Comparison of ENCODE assay signal across 7 mouse cellular contexts in the genomic region with DNA sequence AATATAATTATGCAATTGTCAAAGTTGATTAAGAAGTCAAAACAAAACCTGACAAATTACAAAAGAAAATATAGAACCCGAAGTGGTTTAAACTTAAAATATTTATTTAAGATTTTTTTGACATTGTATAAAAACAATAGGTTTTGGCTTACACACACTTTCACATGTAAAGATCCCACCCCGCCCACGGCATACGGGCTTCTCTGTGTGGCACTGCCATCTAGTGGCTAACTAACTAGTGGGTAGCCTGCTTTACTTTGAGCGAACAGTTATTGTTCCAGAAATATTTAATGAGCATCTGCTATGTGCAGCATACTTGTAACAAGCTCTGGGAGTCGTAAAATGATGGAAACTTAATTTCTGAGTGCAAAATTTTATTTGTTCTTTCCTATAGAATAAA.
A peak's percentile ranks its signal among the peaks of the same experiment; 100 is the strongest.
DNase-seq lines count a peak whose midpoint lies in the region; TF ChIP-seq lines count a peak whose summit lies in the region.

No protein-coding gene starts in this region.

- TF ChIP-seq POLR2A in lung, adult 2 months (IDR thresholded peaks at IDR 0.05; ENCODE audit: borderline replicate concordance, extremely low read depth, low read depth, low read length), result no peak

- peak; percentile 80 for TF ChIP-seq CTCF in lung, adult 2 months (IDR thresholded peaks at IDR 0.05; ENCODE audit: insufficient read depth, low read length)

- no peaks in the 10 kb centered on the region for H3K4me1 ChIP-seq in lung, adult 2 months (ENCODE audit: control insufficient read depth, insufficient read depth, low read length)

- WGBS in lung, adult 2 months, result 13% methylated on average over 6 of the region's 6 CpGs

- H3K4me3 ChIP-seq in lung, adult 2 months (replicated peaks; ENCODE audit: extremely low read depth, low read depth, low read length), result no peak overlapping the region

- DNase-seq in urinary bladder, postnatal 14 days (ENCODE audit: low spot score), result peak; percentile 36
- no peak for DNase-seq in urinary bladder, adult 2 months (ENCODE audit: low spot score)
- peak; percentile 1 for DNase-seq in c-Kit-positive CD71-negative TER-119-negative erythroid progenitor cells, embryonic 14.5 days (ENCODE audit: low read depth)
- peak; percentile 65 for DNase-seq in forelimb bud, embryonic 11.5 days (ENCODE audit: low read depth, low spot score)
- peak; percentile 58 to 70 for DNase-seq in kidney, postnatal 25 days
- peak; percentile 4 for DNase-seq in lung, adult 2 months
- DNase-seq in right cerebral cortex, adult 2 months (ENCODE audit: low spot score in 2 of 2), result peak; percentile 75 to 76
